Mouse (Mus musculus) stomach, embryonic 15.5 days (tissue): ENCODE results near the gene Rcc1. TPM values are rescaled to one million over a fixed set of nuclear protein-coding genes. Genes with fewer than 3 reads are reported as not detected.

Experiments
- ATAC-seq: fragments of 200-750 bp; cut with Nextera tagmentation; 2 replicates; pipeline ENCODE4 v1.8.0; 2017; ENCODE audit warnings: low read depth, moderate number of reproducible peaks, moderate TSS enrichment; ENCODE audit not compliant: insufficient read depth, low FRiP score
- H3K27ac ChIP-seq: fragments of 300-500 bp; sonication (generic); 2 replicates; pipeline ENCODE4 v1.5.1; 2015; ENCODE audit warnings: mild to moderate bottlenecking, inconsistent platforms
- H3K27me3 ChIP-seq: fragments of 300-500 bp; sonication (generic); replicated peaks from 2 replicates; pipeline ENCODE4 v1.6.1; 2015; ENCODE audit warnings: inconsistent platforms
- H3K36me3 ChIP-seq: fragments of 300-500 bp; sonication (generic); 2 replicates; pipeline ENCODE4 v1.6.1; 2015; ENCODE audit warnings: inconsistent platforms
- H3K4me1 ChIP-seq: fragments of 300-500 bp; sonication (generic); 2 replicates; pipeline ENCODE4 v1.6.1; 2015; ENCODE audit warnings: inconsistent platforms
- H3K4me2 ChIP-seq: fragments of 300-500 bp; sonication (generic); 2 replicates; pipeline ENCODE4 v1.6.1; 2015; ENCODE audit warnings: mild to moderate bottlenecking, inconsistent platforms
- H3K4me3 ChIP-seq: fragments of 300-500 bp; sonication (generic); replicated peaks from 2 replicates; pipeline ENCODE4 v1.5.1; 2015; ENCODE audit warnings: inconsistent platforms
- H3K9ac ChIP-seq: fragments of 300-500 bp; sonication (generic); 2 replicates; pipeline ENCODE4 v1.6.1; 2015; ENCODE audit warnings: inconsistent platforms
- H3K9me3 ChIP-seq: fragments of 300-500 bp; sonication (generic); 2 replicates; pipeline ENCODE4 v1.6.1; 2016; ENCODE audit warnings: inconsistent platforms
- WGBS: fragments of 180-500 bp; shearing (Covaris S2); methylation state at CpG from one replicate; pipeline ENCODE4 v1.1.7; 2015; 5-methylcytosine and 5-hydroxymethylcytosine counted together
- polyA plus RNA-seq: library from polyadenylated mRNA; unstranded; fragments of >200 nt; fragmentation: Nextera tagmentation; extraction: Ambion mirVana; gene quantifications from 2 replicates; pipeline ENCODE4 v1.2.1, GENCODE M21; 2015

The Rcc1 gene
- polyA plus RNA-seq, 1 experiment from 2014 or later = 68.5 TPM

DNA sequence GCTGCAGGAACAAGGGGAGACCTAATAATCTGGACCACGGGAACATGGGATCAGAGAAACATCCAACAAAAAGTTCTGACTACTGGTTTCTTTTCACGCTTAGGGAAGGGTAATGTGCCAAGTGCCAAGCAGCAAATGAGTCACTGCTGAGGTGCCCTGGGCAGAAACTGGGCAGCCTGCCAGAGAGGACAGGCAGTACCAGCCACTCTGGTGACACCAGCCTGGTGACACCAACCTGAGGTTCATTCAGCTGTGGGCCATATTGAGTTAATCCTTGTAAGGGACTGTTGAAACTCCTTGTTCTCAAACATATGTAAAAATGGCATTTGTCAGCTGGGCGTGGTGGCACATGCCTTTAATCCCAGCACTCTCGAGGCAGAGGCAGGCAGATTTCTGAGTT, 1.2 kb upstream of the Rcc1 start:
- Histone ChIP-seq H3K4me3 (no peak overlapping the region), H3K4me2 (no peak overlapping the region), H3K9me3 (no peaks in the 10 kb centered on the region), H3K9ac (no peak overlapping the region), H3K4me1 (0 out of 2 replicates have a peak, but pooled peaks cover 10% of the 10 kb centered on the region), H3K27ac (no peak overlapping the region; the same call in 1 of the 2 replicates), H3K27me3 (no peaks in the 10 kb centered on the region), H3K36me3 (peaks cover 23% of the 10 kb centered on the region)
- no peak for ATAC-seq
- WGBS = 90% methylated on average over 4 of the region's 4 CpGs

DNA sequence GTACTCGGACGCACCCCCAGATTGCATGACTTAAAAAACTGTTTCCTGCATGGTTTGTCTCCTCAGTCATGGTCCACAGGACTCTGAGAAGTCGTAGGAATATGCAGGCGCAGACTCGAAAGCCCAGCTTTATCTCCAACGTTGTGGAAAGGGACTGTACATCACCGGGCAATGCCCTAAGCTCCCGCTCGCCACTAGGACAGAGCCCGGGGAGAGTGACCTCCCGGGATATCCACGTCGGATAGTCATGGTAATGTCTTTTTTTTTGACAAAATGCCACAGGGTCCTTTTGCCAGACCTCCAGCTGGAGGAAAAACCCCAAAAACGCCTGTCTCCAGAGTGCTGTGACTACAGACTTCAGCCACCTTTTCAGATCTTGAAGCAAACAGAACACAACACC, 666 bp downstream of the Rcc1 start:
- peak overlapping the region; percentile 98 for H3K9ac ChIP-seq
- peaks cover 10% of the 10 kb centered on the region for H3K36me3 ChIP-seq
- no peaks in the 10 kb centered on the region for H3K27me3 ChIP-seq
- H3K4me2 ChIP-seq = peak overlapping the region; percentile 50
- peak overlapping the region; percentile 75 for H3K4me3 ChIP-seq
- 0 out of 2 replicates have a peak, but pooled peaks cover 10% of the 10 kb centered on the region for H3K4me1 ChIP-seq
- ATAC-seq = no peak
- WGBS = 0% methylated on average over 14 of the region's 14 CpGs
- H3K27ac ChIP-seq = peak overlapping the region; percentile 92
- no peaks in the 10 kb centered on the region for H3K9me3 ChIP-seq

DNA sequence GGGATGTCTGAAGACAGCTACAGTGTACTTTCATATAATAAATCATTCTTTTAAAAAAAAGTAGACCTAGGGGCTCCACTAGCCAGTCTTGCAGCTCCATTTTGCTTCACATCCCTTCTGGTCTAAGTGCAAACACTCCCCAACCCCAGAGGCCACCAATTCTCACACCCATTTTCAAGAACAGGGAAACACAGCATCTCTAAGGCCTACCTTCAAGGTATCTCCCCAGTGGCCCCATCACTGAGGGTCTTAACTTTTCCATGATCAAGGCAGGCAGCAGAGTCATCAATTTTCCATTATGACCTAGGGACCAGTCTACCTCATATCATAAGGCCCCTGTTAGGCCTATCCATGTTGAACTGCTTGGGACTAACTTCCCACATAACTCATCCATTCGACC, 2.0 kb downstream of the Rcc1 start:
- ATAC-seq = no peak
- Histone ChIP-seq H3K9me3 (no peaks in the 10 kb centered on the region), H3K4me1 (0 out of 2 replicates have a peak, but pooled peaks cover 10% of the 10 kb centered on the region), H3K4me2 (peak overlapping the region; percentile 50), H3K27ac (peak overlapping the region; percentile 1; the same call in 1 of the 2 replicates), H3K36me3 (peaks cover 5% of the 10 kb centered on the region), H3K27me3 (no peaks in the 10 kb centered on the region), H3K4me3 (peak overlapping the region; percentile 75; the same call in 1 of the 2 replicates), H3K9ac (no peak overlapping the region)
- WGBS = 26% methylated on average over 1 of the region's 1 CpGs

DNA sequence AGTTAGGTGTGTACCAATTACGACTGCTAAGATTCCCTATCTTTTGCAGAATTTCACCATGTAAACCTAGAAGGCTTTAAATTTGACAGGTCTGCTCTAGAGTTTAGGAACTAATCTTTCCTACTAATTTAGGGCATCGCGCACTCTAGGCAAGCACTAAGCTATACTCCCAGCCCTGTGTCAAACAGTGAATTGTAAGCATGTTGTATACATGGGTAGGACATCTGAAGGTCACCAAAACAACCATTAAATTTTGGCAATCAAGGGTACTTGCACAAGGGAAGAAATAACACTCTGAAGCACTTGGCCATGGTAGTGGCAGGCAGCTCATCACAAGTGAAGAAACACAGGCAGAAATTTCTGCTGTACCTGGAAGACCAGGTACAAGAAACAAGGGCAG, 2.6 kb downstream of the Rcc1 start:
- 67% methylated on average over 3 of the region's 3 CpGs for WGBS
- Histone ChIP-seq H3K9ac (no peak overlapping the region), H3K4me3 (no peak overlapping the region), H3K4me1 (0 out of 2 replicates have a peak, but pooled peaks cover 10% of the 10 kb centered on the region), H3K27ac (0 out of 2 replicates have a peak overlapping the region, but pooled peaks have one; percentile 1), H3K27me3 (no peaks in the 10 kb centered on the region), H3K4me2 (no peak overlapping the region), H3K9me3 (no peaks in the 10 kb centered on the region), H3K36me3 (peaks cover 5% of the 10 kb centered on the region)
- no peak for ATAC-seq

DNA sequence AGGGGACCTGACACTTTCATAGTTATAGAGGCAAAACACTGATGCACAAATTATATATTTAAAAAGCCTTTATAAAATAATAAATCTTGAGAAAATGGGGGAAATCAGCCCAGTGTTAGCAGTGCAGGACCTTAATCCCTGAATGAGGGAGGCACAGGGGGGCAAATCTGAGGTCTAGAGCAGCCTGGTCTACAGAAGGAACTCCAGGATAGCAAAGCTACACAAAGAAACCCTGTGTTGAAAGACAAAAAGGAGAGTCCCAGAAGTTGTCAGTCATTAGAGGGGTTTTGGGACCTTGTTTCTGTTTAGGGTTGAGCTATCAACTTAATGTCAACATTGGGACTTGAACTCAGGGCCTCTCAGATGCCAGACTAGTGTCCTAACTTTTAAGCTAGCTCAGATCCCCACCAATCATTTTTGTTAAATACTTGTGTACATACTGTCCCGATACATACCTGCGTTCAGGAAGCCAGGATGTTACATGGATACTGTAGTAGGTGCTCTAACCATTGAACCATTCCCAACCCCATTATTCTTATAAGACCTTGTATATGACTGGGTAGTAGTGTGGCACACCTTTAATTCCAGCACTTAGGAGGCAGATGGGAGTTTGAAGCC, 3.2 kb downstream of the Rcc1 start:
- H3K36me3 ChIP-seq = peaks cover 5% of the 10 kb centered on the region
- WGBS = 54% methylated on average over 2 of the region's 2 CpGs
- H3K4me3 ChIP-seq = no peak overlapping the region
- H3K27me3 ChIP-seq = no peaks in the 10 kb centered on the region
- H3K4me1 ChIP-seq = 0 out of 2 replicates have a peak, but pooled peaks cover 10% of the 10 kb centered on the region
- H3K9me3 ChIP-seq = no peaks in the 10 kb centered on the region
- H3K27ac ChIP-seq = no peak overlapping the region
- no peak overlapping the region for H3K9ac ChIP-seq
- H3K4me2 ChIP-seq = no peak overlapping the region
- no peak for ATAC-seq

DNA sequence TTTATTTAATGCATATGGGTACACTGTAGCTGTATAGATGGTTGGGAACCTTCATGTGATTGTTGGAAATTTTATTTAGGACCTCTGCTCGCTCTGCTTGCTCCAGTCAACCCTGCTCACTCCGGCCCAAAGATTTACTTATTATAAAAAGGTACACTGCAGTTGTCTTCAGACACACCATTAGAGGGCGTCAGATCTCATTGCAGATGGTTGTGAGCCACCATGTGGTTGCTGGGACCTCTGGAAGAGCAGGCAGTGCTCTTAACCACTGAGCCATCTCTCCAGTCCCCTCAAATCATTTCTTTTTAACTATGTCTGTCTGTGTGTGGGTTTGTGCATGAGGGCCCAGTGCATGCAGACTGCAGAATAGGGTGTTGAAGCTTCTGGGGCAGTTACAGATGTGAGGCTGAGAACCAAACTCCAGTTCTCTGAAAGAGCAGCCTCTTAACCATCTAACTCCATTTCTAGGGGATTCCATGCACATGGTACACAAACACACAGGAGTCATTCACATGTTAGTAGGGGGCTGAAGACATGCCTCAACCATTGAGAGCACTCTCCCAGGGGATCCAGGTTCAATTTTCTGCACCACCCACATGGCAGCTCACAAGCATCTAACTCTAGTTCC, 3.8 kb downstream of the Rcc1 start:
- peaks cover 13% of the 10 kb centered on the region; the same call in 1 of the 2 replicates for H3K4me1 ChIP-seq
- H3K4me3 ChIP-seq = no peak overlapping the region
- no peaks in the 10 kb centered on the region for H3K27me3 ChIP-seq
- H3K4me2 ChIP-seq = no peak overlapping the region
- H3K9me3 ChIP-seq = no peaks in the 10 kb centered on the region
- ATAC-seq = no peak
- no peak overlapping the region for H3K27ac ChIP-seq
- WGBS = 56% methylated on average over 3 of the region's 3 CpGs
- H3K36me3 ChIP-seq = peaks cover 5% of the 10 kb centered on the region
- no peak overlapping the region for H3K9ac ChIP-seq

DNA sequence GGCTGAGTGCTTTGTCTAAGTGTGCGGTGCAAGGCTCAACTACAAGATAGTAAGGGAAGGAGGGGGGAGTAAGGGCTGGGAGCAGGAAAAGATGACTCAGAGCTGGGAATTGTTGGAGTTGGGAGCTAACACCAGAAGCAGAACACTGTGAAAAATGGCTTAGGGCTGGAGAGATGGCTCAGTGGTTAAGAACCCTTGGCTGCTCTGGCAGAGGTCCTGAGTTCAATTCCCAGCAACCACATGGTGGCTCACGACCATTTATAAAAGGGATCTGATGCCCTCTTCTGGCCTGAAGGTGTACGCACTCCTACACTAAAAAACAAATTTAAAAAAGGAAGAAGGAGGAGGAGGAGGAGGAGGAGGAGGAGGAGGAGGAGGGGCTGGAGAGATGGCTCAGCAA, 6.7 kb downstream of the Rcc1 start:
- H3K27me3 ChIP-seq = no peaks in the 10 kb centered on the region
- H3K4me3 ChIP-seq = no peak overlapping the region
- H3K27ac ChIP-seq = no peak overlapping the region
- ATAC-seq = no peak
- peaks cover 20% of the 10 kb centered on the region for H3K4me1 ChIP-seq
- peaks cover 4% of the 10 kb centered on the region for H3K36me3 ChIP-seq
- no peak overlapping the region for H3K9ac ChIP-seq
- H3K9me3 ChIP-seq = no peaks in the 10 kb centered on the region
- WGBS = 57% methylated on average over 3 of the region's 3 CpGs
- H3K4me2 ChIP-seq = no peak overlapping the region

DNA sequence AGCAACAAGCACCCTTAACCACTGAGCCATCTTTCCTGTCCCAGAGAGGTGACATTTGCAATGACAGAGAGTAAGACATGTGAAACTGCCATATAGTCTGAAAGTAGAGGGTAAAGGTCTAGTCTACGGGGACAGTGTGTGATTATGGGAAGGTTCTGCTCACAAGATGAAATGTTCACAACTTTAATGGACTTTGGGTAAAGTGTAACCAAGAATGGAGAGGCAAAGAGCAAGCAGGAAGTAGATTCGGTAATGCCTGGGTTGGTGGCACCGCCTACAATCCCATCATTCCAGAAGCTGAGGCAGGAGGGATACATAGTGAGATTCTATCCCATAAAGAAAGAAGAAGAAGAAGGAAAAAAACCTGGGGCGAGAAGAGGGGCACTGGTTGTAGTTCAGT, 7.1 kb downstream of the Rcc1 start:
- H3K4me3 ChIP-seq = no peak overlapping the region
- no peak overlapping the region; the same call in 1 of the 2 replicates for H3K27ac ChIP-seq
- H3K27me3 ChIP-seq = no peaks in the 10 kb centered on the region
- H3K9ac ChIP-seq = no peak overlapping the region
- H3K36me3 ChIP-seq = 0 out of 2 replicates have a peak, but pooled peaks cover under 1% of the 10 kb centered on the region
- H3K4me1 ChIP-seq = peaks cover 16% of the 10 kb centered on the region
- no peaks in the 10 kb centered on the region for H3K9me3 ChIP-seq
- WGBS = 77% methylated on average over 4 of the region's 4 CpGs
- no peak for ATAC-seq
- H3K4me2 ChIP-seq = no peak overlapping the region

DNA sequence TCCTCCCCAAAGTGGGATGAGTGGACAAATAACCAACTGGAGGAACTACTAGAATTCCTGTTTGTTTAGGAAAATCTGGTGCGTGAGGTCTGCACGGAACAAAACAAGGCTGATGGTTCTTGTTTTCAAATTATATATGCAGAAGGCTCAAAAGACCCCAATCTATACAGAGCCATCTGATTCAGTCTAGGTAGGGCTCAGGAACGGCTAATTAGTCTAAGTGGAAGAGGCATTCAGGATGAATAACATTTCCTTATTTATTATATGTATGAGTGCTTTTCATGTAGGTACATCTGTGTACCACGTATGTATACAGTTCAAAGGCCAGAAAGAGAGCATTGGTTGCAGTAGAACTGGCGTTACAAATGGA, 7.6 kb downstream of the Rcc1 start:
- H3K27ac ChIP-seq = 0 out of 2 replicates have a peak overlapping the region, but pooled peaks have one; percentile 28
- H3K4me3 ChIP-seq = peak overlapping the region; percentile 87
- WGBS = 43% methylated on average over 5 of the region's 5 CpGs
- H3K9me3 ChIP-seq = no peaks in the 10 kb centered on the region
- H3K36me3 ChIP-seq = no peaks in the 10 kb centered on the region
- H3K4me1 ChIP-seq = peaks cover 15% of the 10 kb centered on the region
- no peak for ATAC-seq
- H3K27me3 ChIP-seq = no peaks in the 10 kb centered on the region
- no peak overlapping the region for H3K9ac ChIP-seq
- peak overlapping the region; percentile 92; the same call in 1 of the 2 replicates for H3K4me2 ChIP-seq

DNA sequence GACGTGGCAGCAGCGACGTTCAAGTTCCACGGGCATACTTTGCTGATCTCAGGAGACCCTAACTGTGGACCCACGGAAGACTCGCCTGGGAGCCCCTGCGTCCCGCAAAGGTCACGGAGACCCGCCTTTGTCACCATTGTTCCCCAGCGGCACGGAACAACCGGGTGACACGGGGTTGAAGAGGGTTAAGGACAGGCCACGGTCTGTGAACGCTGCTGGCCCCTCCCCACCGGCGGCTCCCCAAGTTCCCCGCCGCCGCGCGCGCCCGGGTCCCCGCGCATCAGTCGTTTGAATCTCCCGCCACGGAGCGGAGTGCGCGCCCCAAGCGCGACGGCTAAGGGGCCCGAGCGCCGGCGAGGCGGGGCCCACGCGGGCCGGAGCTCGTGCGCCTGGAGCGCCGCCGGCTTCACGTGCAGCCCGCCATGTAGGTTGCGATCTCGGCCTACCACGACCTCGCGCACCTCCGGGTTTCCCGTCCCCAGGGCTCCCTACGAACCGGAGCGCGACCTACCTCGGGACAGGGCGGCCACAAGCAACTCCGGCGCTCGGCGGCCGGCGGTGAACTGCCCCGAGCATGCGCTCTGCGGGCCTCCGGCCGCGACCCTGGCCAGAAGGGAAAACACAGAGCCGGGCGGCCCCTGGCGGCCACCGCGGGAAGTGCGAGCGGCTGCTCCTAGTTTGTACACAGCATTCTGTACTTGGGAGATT, 8.1 kb downstream of the Rcc1 start:
- under 1% methylated on average over 81 of the region's 83 CpGs for WGBS
- no peaks in the 10 kb centered on the region for H3K27me3 ChIP-seq
- no peaks in the 10 kb centered on the region for H3K36me3 ChIP-seq
- H3K4me1 ChIP-seq = peaks cover 15% of the 10 kb centered on the region
- H3K27ac ChIP-seq = peak overlapping the region; percentile 75
- peak overlapping the region; percentile 87 for H3K4me3 ChIP-seq
- H3K9me3 ChIP-seq = no peaks in the 10 kb centered on the region
- peak overlapping the region; percentile 92 for H3K4me2 ChIP-seq
- ATAC-seq = peak; percentile 88
- H3K9ac ChIP-seq = peak overlapping the region; percentile 73

DNA sequence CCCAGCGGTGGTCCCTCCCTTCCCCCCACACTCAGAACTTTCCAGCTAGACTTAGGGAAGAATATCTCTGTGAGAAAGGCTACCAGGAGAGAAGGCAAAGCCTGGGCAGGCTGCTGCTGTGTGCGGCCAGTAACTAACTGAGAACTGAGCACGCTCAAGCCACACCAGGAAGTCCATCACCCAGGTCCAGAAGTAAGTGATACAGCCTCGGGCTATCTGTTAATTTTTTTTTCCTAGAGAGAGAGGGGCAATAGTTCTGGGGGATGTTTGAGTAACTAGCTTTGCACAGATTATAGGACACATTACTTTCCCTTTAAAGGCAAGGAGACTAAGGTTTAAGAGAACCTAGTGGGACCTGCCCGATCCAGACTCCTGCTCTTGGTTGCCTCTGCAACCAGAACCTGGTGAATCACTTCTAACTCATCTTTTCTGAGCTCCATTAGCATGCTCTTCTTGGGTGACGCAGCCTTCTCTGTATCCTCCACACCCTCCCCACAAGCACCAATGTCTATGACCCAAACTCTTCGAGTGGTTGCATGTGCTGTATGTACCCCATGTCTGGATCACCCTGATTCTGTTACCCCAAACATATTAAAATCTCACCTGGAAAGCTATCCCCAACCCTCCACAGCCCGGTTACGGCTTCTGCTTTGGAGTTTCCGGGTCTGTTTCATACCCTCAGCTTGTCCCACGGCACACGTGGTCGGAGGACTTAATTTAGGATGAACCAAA, 8.8 kb downstream of the Rcc1 start:
- Histone ChIP-seq H3K9me3 (no peaks in the 10 kb centered on the region), H3K4me2 (peak overlapping the region; percentile 92), H3K27me3 (no peaks in the 10 kb centered on the region), H3K4me3 (peak overlapping the region; percentile 87), H3K4me1 (peaks cover 15% of the 10 kb centered on the region), H3K9ac (peak overlapping the region; percentile 73), H3K36me3 (peaks cover 2% of the 10 kb centered on the region; the same call in 1 of the 2 replicates), H3K27ac (0 out of 2 replicates have a peak overlapping the region, but pooled peaks have one; percentile 75)
- WGBS = 5% methylated on average over 13 of the region's 13 CpGs
- ATAC-seq = peak; percentile 7; the same call in 1 of the 2 replicates
